19 mouse cellular contexts compared by ENCODE assay signal in the genomic region with DNA sequence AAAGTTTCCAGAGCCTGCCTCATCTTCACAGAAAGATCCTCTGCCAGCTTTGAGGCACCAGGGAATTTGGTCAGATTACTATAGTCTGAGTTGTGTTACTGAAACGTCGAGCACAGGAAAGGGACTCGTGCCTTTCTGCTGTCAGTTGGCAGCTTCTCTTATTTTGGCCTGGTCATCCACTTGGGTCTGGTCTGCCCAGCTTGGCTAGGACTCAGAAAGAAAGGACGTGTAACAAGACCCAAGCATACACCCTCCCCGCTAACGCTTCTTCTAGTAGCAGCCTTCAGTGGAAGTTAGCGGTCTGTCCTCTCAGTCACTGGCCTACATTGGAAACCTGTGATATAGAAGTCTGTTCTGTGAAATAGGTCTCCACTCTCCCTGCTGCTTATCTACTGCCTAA. TPM values are rescaled to one million over a fixed set of nuclear protein-coding genes. Genes with fewer than 3 reads are reported as not detected.
"Had no signal": no experiment of that assay in that cellular context is flagged by ENCODE, and none has a peak within 500 bp of the region (broad histone marks: within the 10 kb centered on the region; RNA-seq: fewer than 3 reads in every experiment).

No protein-coding gene starts in this region.

- ATAC-seq: midbrain, embryonic 16.5 days had no signal

- H3K27ac ChIP-seq: kidney, postnatal 0 days; limb, embryonic 12.5 days; lung, embryonic 15.5 days; midbrain, embryonic 12.5 days; stomach, postnatal 0 days had no signal

- H3K27me3 ChIP-seq: limb, embryonic 12.5 days; lung, embryonic 15.5 days; midbrain, embryonic 12.5 days had no signal

- H3K9me3 ChIP-seq: limb, embryonic 12.5 days; lung, embryonic 15.5 days; midbrain, embryonic 12.5 days had no signal

- H3K4me2 ChIP-seq: limb, embryonic 12.5 days; liver, embryonic 11.5 days; lung, embryonic 15.5 days; midbrain, embryonic 12.5 days had no signal

- H3K4me3 ChIP-seq: limb, embryonic 12.5 days; lung, embryonic 15.5 days; midbrain, embryonic 12.5 days had no signal

- DNase-seq: kidney, adult 9 months; kidney, postnatal 36 days; layer of hippocampus, adult 9-11 months; layer of hippocampus, postnatal 36 days; right cerebral cortex, postnatal 25 days; thymus, postnatal 4 days had no signal

- H3K9ac ChIP-seq: limb, embryonic 12.5 days; lung, embryonic 15.5 days; midbrain, embryonic 12.5 days had no signal

RNA-seq across cellular contexts. Expression of a gene that starts 41.1 kb away (rescaled TPM):
- total RNA-seq: layer of hippocampus, adult 18-20 months; layer of hippocampus, postnatal 36 days; left cerebral cortex, adult 8-10 months; left cerebral cortex, postnatal 25 days; megakaryocyte-erythroid progenitor cell, adult 5-6 weeks had no signal
- polyA plus RNA-seq: kidney, postnatal 0 days; limb, embryonic 12.5 days; liver, embryonic 11.5 days; liver, embryonic 16.5 days; lung, embryonic 15.5 days; midbrain, embryonic 12.5 days; midbrain, embryonic 16.5 days; neural tube, embryonic 14.5 days; stomach, postnatal 0 days had no signal
